In the genomic region with DNA sequence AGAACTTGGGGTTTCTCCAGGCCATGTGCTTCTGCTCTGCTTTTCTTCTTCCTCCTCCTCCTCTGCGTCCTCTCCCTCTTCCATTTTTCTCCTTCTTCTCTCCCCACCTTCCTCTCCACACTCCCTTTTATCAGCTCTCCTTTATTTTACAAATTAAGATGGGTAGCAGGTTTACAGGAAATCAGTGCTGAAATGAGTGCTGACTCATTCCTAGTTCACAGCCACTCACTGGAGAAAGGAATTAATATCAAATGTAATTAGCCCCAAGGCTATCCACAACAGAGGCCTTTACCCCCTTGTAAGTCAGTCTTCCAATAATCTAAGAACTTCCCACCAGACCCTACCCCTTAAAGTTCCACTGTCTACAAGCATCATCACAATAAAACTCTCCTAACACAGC, we compare ENCODE assay signal across 19 mouse cellular contexts.
"Had no signal": no experiment of that assay in that cellular context is flagged by ENCODE, and none has a peak within 500 bp of the region (broad histone marks: within the 10 kb centered on the region; RNA-seq: fewer than 3 reads in every experiment).

No protein-coding gene starts in this region.

- H3K4me3 ChIP-seq: midbrain, embryonic 10.5 days; midbrain, embryonic 13.5 days; myocyte; neural tube, embryonic 13.5 days; neural tube, embryonic 15.5 days had no signal

- H3K36me3 ChIP-seq: midbrain, embryonic 10.5 days; midbrain, embryonic 13.5 days; neural tube, embryonic 13.5 days; neural tube, embryonic 15.5 days had no signal

- H3K27me3 ChIP-seq: neural tube, embryonic 13.5 days; neural tube, embryonic 15.5 days had no signal

- H3K4me2 ChIP-seq: lung, embryonic 14.5 days; midbrain, embryonic 13.5 days; neural tube, embryonic 13.5 days; neural tube, embryonic 15.5 days had no signal

- ATAC-seq: midbrain, embryonic 13.5 days; midbrain, embryonic 16.5 days had no signal

- H3K27ac ChIP-seq: liver, embryonic 14.5 days; midbrain, embryonic 10.5 days; midbrain, embryonic 13.5 days; neural tube, embryonic 13.5 days; neural tube, embryonic 15.5 days had no signal

- H3K9me3 ChIP-seq: midbrain, embryonic 10.5 days; midbrain, embryonic 13.5 days; neural tube, embryonic 13.5 days; neural tube, embryonic 15.5 days had no signal

- DNase-seq: lung, adult 18-20 months; lung, embryonic 14.5 days; lung, postnatal 10 days; lung, postnatal 4 days; retina, postnatal 1 day; right cerebral cortex, adult 18-20 months; right cerebral cortex, postnatal 25 days; right cerebral cortex, postnatal 4 days; spleen, adult 18-20 months; thymus, adult 2 months; thymus, postnatal 25 days; thymus, postnatal 4 days had no signal

- H3K9ac ChIP-seq: liver, embryonic 14.5 days; lung, embryonic 14.5 days; midbrain, embryonic 13.5 days; neural tube, embryonic 13.5 days; neural tube, embryonic 15.5 days had no signal
